Mouse (Mus musculus) liver, postnatal 0 days (tissue): Measurements from ENCODE around the gene Phf24.
A peak's percentile ranks its signal among the peaks of the same experiment; 100 is the strongest.

Experiments used
- CTCF ChIP-seq: sonication (generic); IDR thresholded peaks from 2 replicates; pipeline ENCODE4 v1.5.1; 2016; ENCODE audit warnings: antibody characterized with exemption, low read depth
- EP300 ChIP-seq: IDR thresholded peaks from 2 replicates; pipeline ENCODE4 v1.6.1; 2016; ENCODE audit warnings: antibody characterized with exemption, low read depth, mild to moderate bottlenecking

DNA sequence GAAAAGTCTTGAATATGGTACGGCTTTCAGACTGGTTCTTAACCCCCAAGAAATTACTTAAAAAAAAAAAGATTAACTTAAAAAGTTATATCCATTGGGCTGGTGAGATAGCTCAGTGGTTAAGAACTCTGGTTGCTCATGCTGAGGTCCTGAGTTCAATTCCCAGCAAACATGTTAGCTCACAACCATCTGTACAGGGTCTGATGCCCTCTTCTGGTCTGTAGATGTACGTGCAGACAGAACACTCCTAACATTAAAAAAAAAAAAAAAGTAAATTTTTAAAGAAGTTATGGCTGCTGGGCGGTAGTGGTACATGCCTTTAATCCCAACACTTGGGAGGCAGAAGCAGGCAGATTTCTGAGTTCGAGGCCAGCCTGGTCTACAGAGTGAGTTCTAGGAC lies 61.6 kb downstream of the Phf24 start:
- TF ChIP-seq CTCF = peak; percentile 41
- TF ChIP-seq EP300 = no peak
